Mouse (Mus musculus): ENCODE data around the gene Malsu1.

Malsu1 gene

GRCm38 (mm10) chr6:49073304-49074116, at the start of gene Malsu1:
Gene Malsu1, plus strand, starts transcription at chr6:49073795.
- peak; percentile 93 for DNase-seq

GRCm38 (mm10) chr6:49025290-49025689, 48.3 kb upstream of the Malsu1 start:
- no peak for DNase-seq

GRCm38 (mm10) chr6:49026496-49026895, 47.1 kb upstream of the Malsu1 start:
- no peak for DNase-seq

- no peak for DNase-seq
These were observed 45.6 kb upstream of the Malsu1 start for GRCm38 (mm10) chr6:49028019-49028418.

- no peak for DNase-seq
These were observed 44.9 kb upstream of the Malsu1 start for GRCm38 (mm10) chr6:49028708-49029107.

- DNase-seq: no peak
These were observed 42.4 kb upstream of the Malsu1 start for GRCm38 (mm10) chr6:49031230-49031629.

GRCm38 (mm10) chr6:49032783-49033182, 40.8 kb upstream of the Malsu1 start:
- no peak for DNase-seq

- no peak for DNase-seq
These were observed 37.0 kb upstream of the Malsu1 start, which contains the start of gene Gpnmb for GRCm38 (mm10) chr6:49036275-49037267. Gene Gpnmb, plus strand, starts transcription at chr6:49036546.

GRCm38 (mm10) chr6:49037268-49037662, 36.3 kb upstream of the Malsu1 start:
- no peak for DNase-seq

- peak; percentile 12 for DNase-seq
These were observed 34.0 kb upstream of the Malsu1 start for GRCm38 (mm10) chr6:49039470-49040180.

- no peak for DNase-seq
These were observed 27.1 kb upstream of the Malsu1 start for GRCm38 (mm10) chr6:49046502-49046901.

GRCm38 (mm10) chr6:49046976-49047375, 26.6 kb upstream of the Malsu1 start:
- DNase-seq: no peak

GRCm38 (mm10) chr6:49047848-49048247, 25.7 kb upstream of the Malsu1 start:
- no peak for DNase-seq

- DNase-seq: no peak
These were observed 25.2 kb upstream of the Malsu1 start for GRCm38 (mm10) chr6:49048395-49048794.

GRCm38 (mm10) chr6:49050677-49051410, 22.8 kb upstream of the Malsu1 start:
- no peak for DNase-seq

- no peak for DNase-seq
These were observed 21.4 kb upstream of the Malsu1 start for GRCm38 (mm10) chr6:49052191-49052590.

GRCm38 (mm10) chr6:49055256-49055733, 18.3 kb upstream of the Malsu1 start:
- no peak for DNase-seq

GRCm38 (mm10) chr6:49056009-49056408, 17.6 kb upstream of the Malsu1 start:
- no peak for DNase-seq

GRCm38 (mm10) chr6:49057053-49058021, 16.3 kb upstream of the Malsu1 start:
- DNase-seq: peak; percentile 38

GRCm38 (mm10) chr6:49068361-49068760, 5.2 kb upstream of the Malsu1 start:
- DNase-seq: no peak

- DNase-seq: peak; percentile 15
These were observed 509 bp downstream of the Malsu1 start for GRCm38 (mm10) chr6:49074117-49074490.

All from kidney, adult 11 months (tissue).